Mouse (Mus musculus) hindbrain, postnatal 0 days (tissue): ENCODE data around the gene Prkcb. TPM values are rescaled to one million over a fixed set of nuclear protein-coding genes. Genes with fewer than 3 reads are reported as not detected.

Source experiments
- ATAC-seq: fragments of 200-750 bp; cut with Nextera tagmentation; 2 replicates; pipeline ENCODE4 v1.8.0; 2017; ENCODE audit warnings: mild to moderate bottlenecking, moderate TSS enrichment, moderate library complexity
- DNase-seq: peaks from one replicate; pipeline ENCODE4 v3.0.0-alpha.2; 2015; ENCODE audit warnings: low spot score
- H3K27ac ChIP-seq: fragments of 300-500 bp; sonication (generic); 2 replicates; pipeline ENCODE4 v1.5.1; 2014; ENCODE audit warnings: mild to moderate bottlenecking
- H3K27me3 ChIP-seq: fragments of 300-500 bp; sonication (generic); 2 replicates; pipeline ENCODE4 v1.6.1; 2014; ENCODE audit warnings: low read length, mixed read lengths; ENCODE audit not compliant: insufficient read depth
- H3K36me3 ChIP-seq: fragments of 300-500 bp; sonication (generic); 2 replicates; pipeline ENCODE4 v1.6.1; 2014; ENCODE audit warnings: low read length, mixed read lengths; ENCODE audit not compliant: insufficient read depth
- H3K4me1 ChIP-seq: fragments of 300-500 bp; sonication (generic); 2 replicates; pipeline ENCODE4 v1.6.1; 2014; ENCODE audit warnings: antibody characterized with exemption, low read length, mixed read lengths; ENCODE audit not compliant: insufficient read depth
- H3K4me2 ChIP-seq: fragments of 300-500 bp; sonication (generic); 2 replicates; pipeline ENCODE4 v1.6.1; 2014; ENCODE audit warnings: low read depth, mild to moderate bottlenecking, low read length, moderate library complexity, mixed read lengths
- H3K4me3 ChIP-seq: fragments of 300-500 bp; sonication (generic); 2 replicates; pipeline ENCODE4 v1.5.1; 2014; ENCODE audit warnings: low read length
- H3K9ac ChIP-seq: fragments of 300-500 bp; sonication (generic); replicated peaks from 2 replicates; pipeline ENCODE4 v1.6.1; 2014; ENCODE audit warnings: mild to moderate bottlenecking, low read length, moderate library complexity, mixed read lengths
- H3K9me3 ChIP-seq: fragments of 300-500 bp; sonication (generic); 2 replicates; pipeline ENCODE4 v1.6.1; 2016; ENCODE audit warnings: low read length, mixed read lengths
- CTCF ChIP-seq: IDR thresholded peaks from 2 replicates; pipeline ENCODE4 v1.5.1; 2016; ENCODE audit warnings: antibody characterized with exemption, control low read depth, low read depth
- WGBS: fragments of 180-500 bp; shearing (Covaris S2); extraction: QIAGEN DNeasy Blood & Tissue Kit; methylation state at CpG from one replicate; pipeline ENCODE4 v1.1.7; 2014; 5-methylcytosine and 5-hydroxymethylcytosine counted together
- polyA plus RNA-seq: library from polyadenylated mRNA; unstranded; fragments of >200 nt; fragmentation: Nextera tagmentation; extraction: Ambion mirVana; gene quantifications from 2 replicates; pipeline ENCODE4 v1.2.1, GENCODE M21; 2015
- total RNA-seq: library from RNA; depleted of rRNA; stranded (reverse); fragments of >200 nt; gene quantifications from 2 replicates; pipeline ENCODE4 v1.2.3, GENCODE M21; 2014

Gene Prkcb
- total and polyA plus RNA-seq, 2 experiments from 2014 or later = 187 to 261 TPM

- H3K4me1 ChIP-seq = no peaks in the 10 kb centered on the region
- no peaks in the 10 kb centered on the region for H3K27me3 ChIP-seq
- no peaks in the 10 kb centered on the region for H3K36me3 ChIP-seq
- no peaks in the 10 kb centered on the region for H3K9me3 ChIP-seq
- no peak overlapping the region for H3K9ac ChIP-seq
- ATAC-seq = no peak
- DNase-seq = no peak
- no peak overlapping the region for H3K4me2 ChIP-seq
- 94% methylated on average over 9 of the region's 9 CpGs for WGBS
- no peak overlapping the region for H3K4me3 ChIP-seq
- no peak overlapping the region for H3K27ac ChIP-seq
- TF ChIP-seq CTCF = no peak
Observed at GRCm38 (mm10) chr7:122307241-122307640, 18.7 kb downstream of the Prkcb start.

GRCm38 (mm10) chr7:122308661-122309060, 20.1 kb downstream of the Prkcb start:
- Histone ChIP-seq H3K9ac (no peak overlapping the region), H3K27me3 (no peaks in the 10 kb centered on the region), H3K27ac (no peak overlapping the region), H3K4me1 (0 out of 2 replicates have a peak, but pooled peaks cover 5% of the 10 kb centered on the region), H3K9me3 (no peaks in the 10 kb centered on the region), H3K36me3 (no peaks in the 10 kb centered on the region), H3K4me2 (no peak overlapping the region), H3K4me3 (no peak overlapping the region)
- 84% methylated on average over 5 of the region's 5 CpGs for WGBS
- TF ChIP-seq CTCF = no peak
- ATAC-seq (no peak), DNase-seq (no peak)

DNA sequence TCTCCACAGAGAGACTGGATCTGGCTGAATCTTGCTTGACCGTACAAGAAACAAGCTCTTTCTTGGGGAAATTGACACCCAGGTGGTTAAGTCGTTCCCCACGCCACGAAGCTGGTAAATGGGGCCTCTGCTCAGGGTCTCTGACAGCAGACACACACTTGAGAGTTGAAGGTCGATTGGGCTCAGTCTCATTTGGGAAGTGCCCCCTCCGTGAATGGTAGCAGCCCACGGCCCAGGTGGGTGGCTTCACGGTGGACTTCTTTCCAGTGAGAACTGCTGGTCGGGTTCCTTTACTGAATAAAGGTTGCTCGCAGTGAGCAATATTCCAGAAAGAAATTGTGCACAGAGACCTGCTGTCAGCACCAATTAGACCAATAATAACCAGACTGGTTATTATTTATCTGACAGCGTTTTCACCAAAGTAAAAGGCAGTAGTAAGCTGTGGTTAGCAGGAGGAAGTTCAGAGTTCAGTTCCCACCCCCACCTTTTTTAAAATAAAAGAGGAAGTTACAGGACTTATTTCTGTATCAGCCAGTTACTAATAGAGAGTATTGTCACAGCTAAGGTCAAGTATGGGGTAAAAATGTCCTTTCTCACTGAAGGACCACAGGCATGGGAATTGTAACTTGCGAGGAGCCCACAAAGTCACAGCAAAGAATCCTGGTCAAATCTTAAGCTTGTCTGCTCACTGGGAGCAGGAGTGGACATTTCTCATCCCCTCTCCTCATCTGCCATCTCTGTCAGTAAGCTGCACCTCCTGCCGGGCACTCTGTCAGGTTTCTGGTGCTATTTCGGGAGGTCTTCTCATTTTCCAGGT, 21.6 kb downstream of the Prkcb start:
- Histone ChIP-seq H3K9me3 (no peaks in the 10 kb centered on the region), H3K9ac (no peak overlapping the region), H3K27me3 (no peaks in the 10 kb centered on the region), H3K27ac (no peak overlapping the region), H3K4me1 (0 out of 2 replicates have a peak, but pooled peaks cover 5% of the 10 kb centered on the region), H3K36me3 (no peaks in the 10 kb centered on the region), H3K4me2 (no peak overlapping the region), H3K4me3 (no peak overlapping the region)
- ATAC-seq (no peak), DNase-seq (no peak)
- 70% methylated on average over 14 of the region's 14 CpGs for WGBS
- no peak for TF ChIP-seq CTCF

GRCm38 (mm10) chr7:122310726-122311018, 22.1 kb downstream of the Prkcb start:
- Histone ChIP-seq H3K9me3 (no peaks in the 10 kb centered on the region), H3K4me3 (no peak overlapping the region), H3K4me1 (0 out of 2 replicates have a peak, but pooled peaks cover 5% of the 10 kb centered on the region), H3K9ac (no peak overlapping the region), H3K4me2 (no peak overlapping the region), H3K36me3 (no peaks in the 10 kb centered on the region), H3K27ac (no peak overlapping the region), H3K27me3 (no peaks in the 10 kb centered on the region)
- TF ChIP-seq CTCF = no peak
- ATAC-seq (no peak), DNase-seq (no peak)
- WGBS = 86% methylated on average over 7 of the region's 7 CpGs

GRCm38 (mm10) chr7:122313690-122314477, 25.3 kb downstream of the Prkcb start:
- Histone ChIP-seq H3K27ac (no peak overlapping the region), H3K4me1 (peaks cover 11% of the 10 kb centered on the region; the same call in 1 of the 2 replicates), H3K27me3 (no peaks in the 10 kb centered on the region), H3K36me3 (no peaks in the 10 kb centered on the region), H3K4me3 (no peak overlapping the region), H3K9ac (no peak overlapping the region), H3K4me2 (no peak overlapping the region), H3K9me3 (no peaks in the 10 kb centered on the region)
- WGBS = 88% methylated on average over 12 of the region's 12 CpGs
- TF ChIP-seq CTCF = no peak
- DNase-seq = no peak
- no peak for ATAC-seq

DNA sequence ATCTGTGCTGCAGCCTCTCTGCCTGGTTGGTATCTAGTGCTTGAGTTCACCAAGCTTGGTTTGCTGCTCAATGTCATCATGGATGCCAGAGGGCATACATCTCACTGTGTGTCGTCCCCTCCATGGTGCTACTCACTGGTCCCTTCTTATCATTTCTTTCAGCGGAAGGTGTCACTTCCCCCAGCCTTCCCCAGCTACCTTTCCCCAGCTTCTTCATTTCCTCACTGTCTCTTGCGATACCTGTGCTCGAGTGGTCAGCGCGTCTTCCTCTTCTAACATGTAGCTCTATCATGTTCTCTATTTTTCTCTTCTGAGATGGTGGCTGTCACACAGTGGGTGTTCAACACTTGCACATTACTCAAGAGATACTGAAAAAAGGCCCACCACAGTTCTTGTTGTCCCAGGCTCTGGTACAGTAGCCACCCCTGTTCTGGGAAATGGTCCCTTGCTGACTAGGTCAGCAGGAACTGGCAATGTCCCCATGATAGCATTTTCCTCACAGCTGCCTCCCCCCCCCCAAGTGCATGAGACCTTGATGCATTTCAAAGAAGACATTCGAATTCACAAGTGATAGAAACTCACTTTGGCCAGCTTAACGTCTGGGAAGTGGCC, 27.3 kb downstream of the Prkcb start:
- Histone ChIP-seq H3K9ac (no peak overlapping the region), H3K27me3 (no peaks in the 10 kb centered on the region), H3K4me3 (no peak overlapping the region), H3K9me3 (no peaks in the 10 kb centered on the region), H3K4me1 (peaks cover 11% of the 10 kb centered on the region; the same call in 1 of the 2 replicates), H3K4me2 (no peak overlapping the region), H3K27ac (no peak overlapping the region), H3K36me3 (no peaks in the 10 kb centered on the region)
- WGBS = 87% methylated on average over 8 of the region's 8 CpGs
- TF ChIP-seq CTCF = no peak
- no peak for DNase-seq
- ATAC-seq = no peak
